Mouse (Mus musculus) liver, embryonic 14.5 days (tissue): ENCODE data around the gene 4933411K16Rik. TPM values are rescaled to one million over a fixed set of nuclear protein-coding genes. Genes with fewer than 3 reads are reported as not detected.
A peak's percentile ranks its signal among the peaks of the same experiment; 100 is the strongest.

Experiments
- ATAC-seq: fragments of 200-750 bp; cut with Nextera tagmentation; 2 replicates; pipeline ENCODE4 v1.8.0; 2017; ENCODE audit warnings: moderate number of reproducible peaks, mild to moderate bottlenecking, moderate library complexity; ENCODE audit not compliant: insufficient read depth
- DNase-seq, 3 experiments: peaks; one replicate each; pipeline ENCODE4 v3.0.0-alpha.2; 2012 to 2013; ENCODE audit warnings: low read depth in 3 of 3, low spot score in 3 of 3
- H3K27ac ChIP-seq: fragments of 300-500 bp; sonication (generic); 2 replicates; pipeline ENCODE4 v1.5.1; 2014; ENCODE audit warnings: moderate library complexity, mild to moderate bottlenecking, control low read depth, inconsistent platforms
- H3K27me3 ChIP-seq: fragments of 300-500 bp; sonication (generic); 2 replicates; pipeline ENCODE4 v1.6.1; 2014; ENCODE audit warnings: mild to moderate bottlenecking, low read length, moderate library complexity; ENCODE audit not compliant: control insufficient read depth, insufficient read depth
- H3K36me3 ChIP-seq: fragments of 300-500 bp; sonication (generic); replicated peaks from 2 replicates; pipeline ENCODE4 v1.6.1; 2014; ENCODE audit warnings: low read depth; ENCODE audit not compliant: control insufficient read depth, insufficient read depth
- H3K4me1 ChIP-seq, 2 experiments: fragments of 200-500 bp in 1 of 2; fragments of 300-500 bp in 1 of 2; sonication (generic) in 1 of 2; replicated peaks; 2 replicates each; pipeline ENCODE4 v1.6.1; 2012 to 2014; ENCODE audit warnings: antibody characterized with exemption in 1 of 2, inconsistent platforms in 1 of 2, low read length in 1 of 2; ENCODE audit not compliant: control insufficient read depth in 2 of 2, insufficient read depth in 2 of 2
- H3K4me2 ChIP-seq: fragments of 300-500 bp; sonication (generic); 2 replicates; pipeline ENCODE4 v1.6.1; 2014; ENCODE audit warnings: low read depth, mild to moderate bottlenecking, control low read depth, moderate library complexity
- H3K4me3 ChIP-seq, 2 experiments: fragments of 200-500 bp in 1 of 2; fragments of 300-500 bp in 1 of 2; sonication (generic) in 1 of 2; 2 replicates each; pipeline ENCODE4 v1.5.1; 2012 to 2014; ENCODE audit warnings: low read depth in 2 of 2, low read length in 2 of 2, mild to moderate bottlenecking in 2 of 2, control low read depth in 1 of 2, inconsistent platforms in 1 of 2, moderate library complexity in 1 of 2; ENCODE audit not compliant: insufficient read depth in 1 of 2
- H3K9ac ChIP-seq: fragments of 300-500 bp; sonication (generic); replicated peaks from 2 replicates; pipeline ENCODE4 v1.6.1; 2014; ENCODE audit warnings: mild to moderate bottlenecking, control low read depth, moderate library complexity
- H3K9me3 ChIP-seq: fragments of 300-500 bp; sonication (generic); 2 replicates; pipeline ENCODE4 v1.6.1; 2016; ENCODE audit warnings: low read length, mixed read lengths; ENCODE audit not compliant: control insufficient read depth
- CTCF ChIP-seq: IDR thresholded peaks from 2 replicates; pipeline ENCODE4 v1.5.1; 2016; ENCODE audit warnings: antibody characterized with exemption, low read depth, control low read depth
- EP300 ChIP-seq: IDR thresholded peaks from 2 replicates; pipeline ENCODE4 v1.6.1; 2016; ENCODE audit warnings: antibody characterized with exemption, low read depth
- WGBS: fragments of 180-500 bp; shearing (Covaris S2); extraction: QIAGEN DNeasy Blood & Tissue Kit; methylation state at CpG from one replicate; pipeline ENCODE4 v1.1.7; 2014; ENCODE audit not compliant: insufficient replicate concordance; 5-methylcytosine and 5-hydroxymethylcytosine counted together
- polyA plus RNA-seq, 2 experiments: library from polyadenylated mRNA; depleted of rRNA in 1 of 2; stranded (reverse) in 1 of 2; unstranded in 1 of 2; fragments of >200 nt; fragmentation: Nextera tagmentation in 1 of 2; extraction: Ambion mirVana in 1 of 2; gene quantifications; 2 replicates each; pipeline versions ENCODE4 v1.2.1 to v1.2.3; 2012 to 2014

Gene 4933411K16Rik
- polyA plus RNA-seq, 2 experiments = 1.1 TPM; not detected in 1

- no peak for ATAC-seq
- no peak for DNase-seq
- TF ChIP-seq EP300 = no peak
- no peak for TF ChIP-seq CTCF
Measured at GRCm38 (mm10) chr19:42016251-42016650, 35.8 kb upstream of the 4933411K16Rik start.

GRCm38 (mm10) chr19:42016840-42017239 lies 35.2 kb upstream of the 4933411K16Rik start:
- DNase-seq = no peak

More at GRCm38 (mm10) chr19:42016251-42016650, 35.8 kb upstream of the 4933411K16Rik start:
- Histone ChIP-seq H3K4me3 (no peak overlapping the region), H3K36me3 (no peaks in the 10 kb centered on the region), H3K4me2 (no peak overlapping the region), H3K4me1 (no peaks in the 10 kb centered on the region; a peak in 1 of 4 replicates), H3K9me3 (no peaks in the 10 kb centered on the region), H3K27ac (no peak overlapping the region), H3K9ac (no peak overlapping the region), H3K27me3 (no peaks in the 10 kb centered on the region)
- WGBS = 53% methylated on average over 4 of the region's 4 CpGs

GRCm38 (mm10) chr19:42017399-42018247 lies 34.4 kb upstream of the 4933411K16Rik start:
- WGBS = 31% methylated on average over 8 of the region's 8 CpGs
- ATAC-seq = 0 out of 2 replicates have a peak, but pooled peaks have one; percentile 23
- DNase-seq = no peak

More at GRCm38 (mm10) chr19:42016840-42017239, 35.2 kb upstream of the 4933411K16Rik start:
- ATAC-seq = no peak
- H3K36me3 ChIP-seq = no peaks in the 10 kb centered on the region
- H3K9me3 ChIP-seq = no peaks in the 10 kb centered on the region
- H3K4me2 ChIP-seq = no peak overlapping the region
- TF ChIP-seq EP300 (no peak), CTCF (no peak)
- H3K9ac ChIP-seq = no peak overlapping the region
- H3K27me3 ChIP-seq = no peaks in the 10 kb centered on the region
- H3K4me1 ChIP-seq = no peaks in the 10 kb centered on the region; a peak in 1 of 4 replicates
- H3K4me3 ChIP-seq = no peak overlapping the region
- H3K27ac ChIP-seq = no peak overlapping the region
- whole genome bisulfite sequencing = 64% methylated on average over 5 of the region's 5 CpGs

GRCm38 (mm10) chr19:42019011-42019522 lies 33.0 kb upstream of the 4933411K16Rik start:
- ATAC-seq = no peak
- Histone ChIP-seq H3K27ac (no peak overlapping the region), H3K9ac (no peak overlapping the region), H3K4me3 (no peak overlapping the region), H3K36me3 (no peaks in the 10 kb centered on the region), H3K4me2 (no peak overlapping the region), H3K9me3 (no peaks in the 10 kb centered on the region), H3K4me1 (no peaks in the 10 kb centered on the region; a peak in 1 of 4 replicates), H3K27me3 (no peaks in the 10 kb centered on the region)
- DNase-seq = no peak
- TF ChIP-seq CTCF (no peak), EP300 (no peak)
- 38% methylated on average over 4 of the region's 4 CpGs for WGBS

More at GRCm38 (mm10) chr19:42017399-42018247, 34.4 kb upstream of the 4933411K16Rik start:
- H3K27ac ChIP-seq = no peak overlapping the region
- no peaks in the 10 kb centered on the region for H3K36me3 ChIP-seq
- no peak overlapping the region for H3K4me2 ChIP-seq
- TF ChIP-seq CTCF (no peak), EP300 (no peak)
- no peak overlapping the region for H3K4me3 ChIP-seq
- H3K4me1 ChIP-seq = no peaks in the 10 kb centered on the region; a peak in 1 of 4 replicates
- no peaks in the 10 kb centered on the region for H3K27me3 ChIP-seq
- H3K9ac ChIP-seq = no peak overlapping the region
- H3K9me3 ChIP-seq = no peaks in the 10 kb centered on the region
